Mouse (Mus musculus) gastrocnemius, adult 2 months (tissue): ENCODE results near the gene Zfp219. TPM values are rescaled to one million over a fixed set of nuclear protein-coding genes. Genes with fewer than 3 reads are reported as not detected.

ENCODE experiments used
- DNase-seq: peaks from one replicate; pipeline ENCODE4 v3.0.0; 2022
- H3K27ac ChIP-seq: fragments of 200-600 bp; 2 replicates; pipeline ENCODE4 v1.8.1; 2022; ENCODE audit warnings: mild to moderate bottlenecking
- H3K4me3 ChIP-seq: fragments of 200-600 bp; 2 replicates; pipeline ENCODE4 v1.8.1; 2022; ENCODE audit warnings: mild to moderate bottlenecking, moderate library complexity
- CTCF ChIP-seq: fragments of 200-600 bp; IDR thresholded peaks from 2 replicates; pipeline ENCODE4 v1.8.1; 2022; ENCODE audit warnings: antibody characterized with exemption, mild to moderate bottlenecking, moderate library complexity
- intact Hi-C: fragments of 180-260 bp; cut with DNase I; formaldehyde crosslinking; loops from one replicate; pipeline ENCODE4 v1.15.1; 2025
- total RNA-seq, 2 experiments: library from RNA; stranded (reverse); gene quantifications; 2 replicates each; pipeline ENCODE4 v1.2.3; 2021

Zfp219 gene
- total RNA-seq, 2 experiments from 2014 or later, result 13.5 to 13.8 TPM

- no peak overlapping the region for H3K4me3 ChIP-seq
- intact Hi-C loops, result loop anchor here (5.0 kb wide), 1 partner anchor 46 kb away; no protein-coding TSS in a partner anchor
- no peak overlapping the region for H3K27ac ChIP-seq
- no peak for DNase-seq
- no peak for TF ChIP-seq CTCF
Observed at GRCm38 (mm10) chr14:51988731-51989130, 31.8 kb downstream of the Zfp219 start.

DNA sequence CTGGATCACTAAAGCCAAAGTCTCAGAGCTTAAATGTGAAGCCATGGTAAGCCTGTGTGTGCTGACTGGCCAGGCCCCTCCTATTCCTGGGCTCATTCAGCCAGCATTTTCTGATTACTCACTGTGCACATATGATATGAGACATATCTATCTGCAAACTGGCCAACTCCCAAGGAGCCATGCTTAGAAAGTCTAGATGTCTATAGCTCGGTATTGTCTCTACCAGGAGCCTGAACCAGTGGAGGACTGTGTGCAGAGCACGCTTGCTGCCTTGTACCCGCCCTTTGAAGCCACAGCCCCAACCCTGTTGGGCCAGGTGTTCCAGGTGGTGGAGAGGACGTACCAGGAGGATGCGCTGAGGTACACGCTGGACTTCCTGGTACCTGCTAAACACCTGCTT, 33.4 kb downstream of the Zfp219 start:
- no peak for TF ChIP-seq CTCF
- DNase-seq, result no peak
- no peak overlapping the region for H3K4me3 ChIP-seq
- H3K27ac ChIP-seq, result peak overlapping the region; percentile 89
- intact Hi-C loops, result loop anchor here (5.0 kb wide), 1 partner anchor 45 kb away; no protein-coding TSS in a partner anchor

DNA sequence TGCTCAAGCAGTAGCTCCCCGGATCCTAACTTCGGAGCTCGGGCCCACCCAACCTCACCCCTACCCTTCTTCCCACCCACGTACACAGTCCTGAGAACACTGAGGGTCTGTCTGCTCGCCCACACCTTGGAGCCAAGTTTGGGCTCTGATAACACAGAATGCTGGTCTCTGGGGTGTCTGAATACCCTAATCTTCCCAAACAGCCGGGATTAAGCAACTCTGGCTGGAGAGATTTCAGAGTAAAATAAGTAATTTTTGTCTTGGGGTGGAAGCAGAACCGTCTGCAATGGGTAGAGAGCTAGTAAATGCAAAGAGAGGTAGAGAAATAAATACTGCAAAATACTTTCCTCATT, 34.4 kb downstream of the Zfp219 start:
- no peak for DNase-seq
- Histone ChIP-seq H3K4me3 (peak overlapping the region; percentile 86), H3K27ac (peak overlapping the region; percentile 89)
- intact Hi-C loops, result loop anchor here (5.0 kb wide), 1 partner anchor 44 kb away; no protein-coding TSS in a partner anchor
- no peak for TF ChIP-seq CTCF

DNA sequence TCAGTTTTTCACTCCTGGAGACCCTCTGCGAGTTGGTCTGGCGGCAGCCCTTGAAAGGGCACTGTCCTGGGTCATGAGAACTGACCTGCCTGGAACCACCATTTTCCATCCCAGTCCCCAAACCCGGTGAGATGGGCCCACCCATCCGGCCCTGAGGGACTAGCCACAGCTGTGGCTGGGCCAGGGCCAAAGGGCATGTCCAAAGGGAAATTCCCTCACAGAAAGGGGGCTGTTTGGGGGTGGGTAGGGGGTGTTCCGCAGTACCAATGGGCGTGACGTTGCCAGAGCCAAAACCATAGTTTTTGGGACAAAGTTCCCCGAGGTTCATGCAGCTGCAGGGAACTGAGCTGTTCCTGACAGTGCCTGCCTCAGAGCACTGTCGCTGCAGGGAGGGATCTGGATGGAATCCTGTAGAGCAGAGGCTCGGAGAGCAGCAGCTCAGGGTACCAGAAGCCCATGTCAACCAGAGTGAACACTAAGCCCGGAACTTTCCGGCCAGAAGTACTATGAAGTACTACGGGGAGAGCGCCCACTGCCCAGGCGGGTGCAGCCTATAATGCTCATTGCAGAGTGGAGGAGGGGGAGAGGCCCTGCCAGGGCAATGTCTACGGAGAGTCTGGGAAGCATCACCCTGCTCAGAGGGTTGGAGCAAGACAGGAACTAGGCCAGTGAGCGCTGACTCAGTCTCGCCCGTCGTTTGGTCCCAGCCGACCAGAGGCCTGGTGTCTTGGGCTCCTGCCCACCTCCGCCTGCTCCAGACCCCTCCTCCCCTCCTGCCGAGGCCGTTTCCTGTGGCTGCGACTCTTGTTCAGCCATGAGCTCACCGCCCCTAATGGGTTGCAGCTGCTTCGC, 35.0 kb downstream of the Zfp219 start:
- intact Hi-C loops, result loop anchor here (2.0 to 5.0 kb wide), 2 partner anchors 43 to 73 kb away; no protein-coding TSS in a partner anchor
- H3K4me3 ChIP-seq, result peak overlapping the region; percentile 86
- TF ChIP-seq CTCF, result no peak
- DNase-seq, result peak; percentile 92
- peak overlapping the region; percentile 89 for H3K27ac ChIP-seq

GRCm38 (mm10) chr14:51984247-51985231, 36.0 kb downstream of the Zfp219 start, which contains the start of gene Arhgef40:
Arhgef40 (plus strand) TSS chr14:51984719.
- no peak for TF ChIP-seq CTCF
- Histone ChIP-seq H3K4me3 (peak within 1 kb of the TSS; percentile 86), H3K27ac (peak within 1 kb of the TSS; percentile 89)
- intact Hi-C loops, result loop anchor here (2.0 to 5.0 kb wide), 2 partner anchors 42 to 72 kb away; no protein-coding TSS in a partner anchor
- DNase-seq, result peak; percentile 90

DNA sequence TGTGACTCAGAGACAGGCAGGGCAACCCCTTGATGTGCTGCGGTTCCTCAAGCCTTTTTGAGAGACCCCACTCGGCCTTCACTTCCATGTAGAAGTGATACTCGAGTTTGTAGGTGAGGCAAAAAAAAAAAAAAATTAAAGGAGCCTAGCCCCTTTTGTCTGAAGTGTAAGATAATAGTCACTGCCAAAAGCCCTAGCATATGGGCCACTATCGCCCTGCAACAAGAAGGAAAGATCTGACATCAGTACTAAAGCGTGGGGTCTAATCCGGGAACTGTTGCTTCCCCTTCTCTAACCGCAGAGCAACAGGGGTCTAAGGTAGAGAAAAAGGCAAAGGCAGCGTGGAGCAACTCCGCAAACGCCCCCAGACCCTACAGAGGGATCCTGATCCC, 36.7 kb downstream of the Zfp219 start:
- TF ChIP-seq CTCF, result no peak
- Histone ChIP-seq H3K4me3 (peak overlapping the region; percentile 86), H3K27ac (peak overlapping the region; percentile 89)
- no peak for DNase-seq
- intact Hi-C loops, result loop anchor here (2.0 kb wide), 1 partner anchor 71 kb away; no protein-coding TSS in a partner anchor

GRCm38 (mm10) chr14:51983251-51983650, 37.3 kb downstream of the Zfp219 start:
- no peak overlapping the region for H3K27ac ChIP-seq
- no peak for DNase-seq
- peak; percentile 22 for TF ChIP-seq CTCF
- H3K4me3 ChIP-seq, result no peak overlapping the region
- intact Hi-C loops, result no loop called here

DNA sequence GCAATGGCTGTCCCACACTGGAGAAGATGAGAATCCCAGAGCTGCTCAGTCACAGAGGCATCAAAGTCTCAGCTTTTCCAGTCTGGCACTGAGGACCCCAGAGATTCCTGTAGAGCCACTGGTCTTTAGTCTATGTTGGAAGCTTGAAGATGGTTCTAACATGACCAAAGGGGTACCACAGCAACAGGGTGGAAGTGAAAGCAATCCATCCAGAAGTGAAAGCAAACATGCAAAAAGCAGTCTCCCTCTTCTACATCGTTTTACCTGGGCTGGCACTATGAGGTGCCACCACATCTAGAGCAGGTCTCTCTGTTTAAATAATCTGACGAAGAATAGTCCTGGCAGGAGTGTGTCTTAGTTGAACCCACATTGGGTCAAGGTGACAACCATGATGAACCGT, 41.3 kb downstream of the Zfp219 start:
- DNase-seq, result no peak
- intact Hi-C loops, result no loop called here
- Histone ChIP-seq H3K4me3 (no peak overlapping the region), H3K27ac (no peak overlapping the region)
- no peak for TF ChIP-seq CTCF

DNA sequence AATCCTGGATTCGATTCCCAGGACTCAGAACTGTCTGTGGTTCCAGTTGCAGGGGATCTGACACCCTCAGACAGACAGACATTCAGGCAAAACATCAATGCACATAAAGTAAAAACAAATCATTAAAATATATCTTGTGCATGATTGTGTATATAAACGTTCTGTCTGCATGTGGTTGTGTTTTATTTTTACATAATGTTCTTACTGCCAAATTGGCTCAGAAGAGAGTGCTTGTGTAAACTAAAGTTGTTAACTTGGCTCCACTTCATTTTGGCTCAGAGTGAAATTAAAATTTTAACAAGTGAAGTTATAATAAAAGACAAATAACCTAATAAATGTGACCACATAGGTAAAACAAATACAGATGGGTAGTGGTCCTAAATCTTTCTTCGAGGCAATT, 53.1 kb downstream of the Zfp219 start:
- no peak for TF ChIP-seq CTCF
- no peak overlapping the region for H3K27ac ChIP-seq
- intact Hi-C loops, result no loop called here
- no peak overlapping the region for H3K4me3 ChIP-seq
- DNase-seq, result no peak

DNA sequence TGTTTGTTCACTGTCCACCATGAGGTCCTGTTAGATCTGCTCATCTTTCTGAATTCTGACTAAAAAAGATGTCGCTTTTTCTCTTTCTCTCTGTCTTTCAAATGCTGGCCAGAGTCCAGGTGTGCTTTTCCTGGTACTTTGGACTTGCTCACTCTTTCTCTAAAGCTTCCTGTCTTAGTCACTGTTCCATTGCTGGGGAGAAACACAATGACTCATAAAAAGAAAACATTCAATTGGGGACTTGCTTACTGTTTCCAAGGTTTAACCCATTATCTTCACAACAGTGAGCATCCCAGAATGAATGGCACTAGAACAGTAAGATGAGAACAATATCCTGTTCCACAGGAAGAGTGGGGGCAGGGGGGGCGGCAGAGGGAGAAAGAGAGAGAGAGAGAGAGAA, 60.2 kb downstream of the Zfp219 start:
- DNase-seq, result no peak
- intact Hi-C loops, result no loop called here
- H3K27ac ChIP-seq, result no peak overlapping the region
- no peak overlapping the region for H3K4me3 ChIP-seq
- TF ChIP-seq CTCF, result no peak

Other genes starting within 250 kb of the Zfp219 start
- not detected for gene Ang4, start 247.1 kb downstream of the Zfp219 start, total RNA-seq
- gene AY358078, start 220.7 kb downstream of the Zfp219 start, total RNA-seq, result not detected
- not detected for gene Ear6, start 167.0 kb downstream of the Zfp219 start, total RNA-seq
- 10 to 100 TPM; 11.5 to 12.9 TPM for gene Mettl17, start 135.9 kb downstream of the Zfp219 start, total RNA-seq
- gene Slc39a2, start 127.8 kb downstream of the Zfp219 start, total RNA-seq, result 1 to 10 TPM in 1 of 2 experiments, under 1 TPM in 1; 0.69 to 1.1 TPM
- gene Ndrg2, start 106.6 kb downstream of the Zfp219 start, total RNA-seq, result 1,000 to 10,000 TPM; 1,660 to 1,958 TPM
- 1 to 10 TPM; 1.8 TPM for gene Tppp2, start 102.3 kb downstream of the Zfp219 start, total RNA-seq
- gene Rnase13, start 98.0 kb downstream of the Zfp219 start, total RNA-seq, result not detected
- 10 to 100 TPM in 1 of 2 experiments, 1 to 10 TPM in 1; 9.6 to 14.1 TPM for gene Arhgef40, start 36.0 kb downstream of the Zfp219 start, total RNA-seq
- gene Tmem253, start 5.1 kb downstream of the Zfp219 start, total RNA-seq, result 1 to 10 TPM in 1 of 2 experiments, under 1 TPM in 1; 0.46 to 2.6 TPM
- not detected for gene Olfr221, start 21.7 kb upstream of the Zfp219 start, total RNA-seq
- gene Hnrnpc, start 83.3 kb upstream of the Zfp219 start, total RNA-seq, result 100 to 1,000 TPM in 1 of 2 experiments, 10 to 100 TPM in 1; 81.7 to 100 TPM
- not detected for gene Rpgrip1, start 90.0 kb upstream of the Zfp219 start, total RNA-seq
- 10 to 100 TPM; 12.3 to 15.5 TPM for gene Supt16, start 176.7 kb upstream of the Zfp219 start, total RNA-seq
- gene Chd8, start 237.0 kb upstream of the Zfp219 start, total RNA-seq, result 10 to 100 TPM; 33.4 to 34.9 TPM